In the genomic region with DNA sequence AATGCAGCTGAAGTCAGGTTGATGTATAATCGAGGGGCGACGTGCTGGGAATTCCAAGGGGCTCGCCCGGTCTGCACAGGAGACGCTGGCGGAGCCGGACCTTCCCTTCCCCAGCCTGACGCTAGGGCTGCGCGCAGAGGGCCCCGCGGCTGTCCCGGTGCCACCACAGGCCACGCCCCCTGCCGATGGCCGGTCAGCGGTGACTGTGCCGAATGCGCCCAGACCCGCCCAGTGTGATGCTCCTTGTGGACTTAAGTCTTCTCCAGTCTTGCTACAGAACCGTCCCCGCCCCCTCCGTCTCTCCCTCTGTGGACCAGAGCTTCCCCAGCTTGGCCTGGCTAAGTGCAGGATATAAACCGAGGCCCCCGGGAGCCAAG, we compare ENCODE assay signal across 8 mouse cellular contexts. TPM values are rescaled to one million over a fixed set of nuclear protein-coding genes. Genes with fewer than 3 reads are reported as not detected.
DNase-seq lines count a peak whose midpoint lies in the region; ATAC-seq lines count a peak whose summit lies in the region.

No protein-coding gene starts in this region.

- no peaks in the 10 kb centered on the region for H3K9me3 ChIP-seq in hindbrain, embryonic 15.5 days

- peak overlapping the region; percentile 69 for H3K9ac ChIP-seq in hindbrain, embryonic 15.5 days

- peak overlapping the region; percentile 92 for H3K27ac ChIP-seq in hindbrain, embryonic 15.5 days (replicated peaks)

- no peaks in the 10 kb centered on the region for H3K27me3 ChIP-seq in hindbrain, embryonic 15.5 days

- ATAC-seq in hindbrain, embryonic 15.5 days (ENCODE audit: low FRiP score, low read depth) = peak; percentile 92

- H3K4me2 ChIP-seq in hindbrain, embryonic 15.5 days = peak overlapping the region; percentile 80

- DNase-seq in NIH3T3 (ENCODE audit: low read depth) = peak; percentile 85
- peak; percentile 84 to 92 for DNase-seq in cerebellum, postnatal 25 days
- peak; percentile 49 to 63 for DNase-seq in frontal cortex, postnatal 25 days (ENCODE audit: low spot score in 2 of 2)
- DNase-seq in left cerebral cortex, adult 18-20 months (ENCODE audit: low spot score in 2 of 2) = peak; percentile 68
- peak; percentile 94 to 97 for DNase-seq in lung, postnatal 4 days
- peak; percentile 67 for DNase-seq in right cerebral cortex, adult 18-20 months
- DNase-seq in urinary bladder, postnatal 10 days (ENCODE audit: low spot score) = peak; percentile 81

- H3K4me3 ChIP-seq in hindbrain, embryonic 15.5 days = peak overlapping the region; percentile 55

- peaks cover 47% of the 10 kb centered on the region for H3K4me1 ChIP-seq in hindbrain, embryonic 15.5 days (replicated peaks)

- no peaks in the 10 kb centered on the region for H3K36me3 ChIP-seq in hindbrain, embryonic 15.5 days

- 0% methylated on average over 26 of the region's 26 CpGs for WGBS in hindbrain, embryonic 15.5 days

RNA-seq across cellular contexts. Expression of gene Agrn, which starts 0.5 kb away (rescaled TPM):
- polyA plus RNA-seq in hindbrain, embryonic 15.5 days (2015; fragmentation: Nextera tagmentation; extraction: Ambion mirVana) = 116 TPM in 2 replicates
- total RNA-seq in left cerebral cortex, adult 18-20 months (2021) = 100 to 1,000 TPM; 118 to 129 TPM

RNA-seq across cellular contexts. Expression of gene Isg15, which starts 2.8 kb away (rescaled TPM):
- polyA plus RNA-seq in hindbrain, embryonic 15.5 days (2015; fragmentation: Nextera tagmentation; extraction: Ambion mirVana) = 1.5 and 5.1 TPM in 2 replicates
- 1 to 10 TPM in 1 of 2 experiments, under 1 TPM in 1; 0.63 to 1.4 TPM for total RNA-seq in left cerebral cortex, adult 18-20 months (2021)

RNA-seq across cellular contexts. Expression of gene AW011738, which starts 5.3 kb away (rescaled TPM):
- polyA plus RNA-seq in hindbrain, embryonic 15.5 days (2015; fragmentation: Nextera tagmentation; extraction: Ambion mirVana) = 4.5 and 5.0 TPM in 2 replicates
- total RNA-seq in left cerebral cortex, adult 18-20 months (2021) = 1 to 10 TPM; 5.8 to 6.0 TPM

RNA-seq across cellular contexts. Expression of gene Perm1, which starts 17.9 kb away (rescaled TPM):
- polyA plus RNA-seq in hindbrain, embryonic 15.5 days (2015; fragmentation: Nextera tagmentation; extraction: Ambion mirVana) = 1.9 and 2.5 TPM in 2 replicates
- under 1 TPM; 0.19 to 0.33 TPM for total RNA-seq in left cerebral cortex, adult 18-20 months (2021)

RNA-seq across cellular contexts. Expression of gene Plekhn1, which starts 36.8 kb away (rescaled TPM):
- 26.1 and 30.4 TPM in 2 replicates for polyA plus RNA-seq in hindbrain, embryonic 15.5 days (2015; fragmentation: Nextera tagmentation; extraction: Ambion mirVana)
- 10 to 100 TPM; 34.2 to 40.1 TPM for total RNA-seq in left cerebral cortex, adult 18-20 months (2021)

Comparison
In these comparisons a context has a peak if more than half of its experiments do, and no peak if none do; other contexts are left out.
1. Peak in every context shown above with its lines: DNase-seq, ATAC-seq, H3K4me3 ChIP-seq and H3K27ac ChIP-seq.